Mouse (Mus musculus) cerebral cortex, adult 2 months (tissue): ENCODE measurements around the gene Pdzd7.

Experiments
- WGBS: fragments of 180-500 bp; shearing (Covaris S2); methylation state at CpG from one replicate; pipeline ENCODE4 v1.1.7; 2018; 5-methylcytosine and 5-hydroxymethylcytosine counted together

The Pdzd7 gene

DNA sequence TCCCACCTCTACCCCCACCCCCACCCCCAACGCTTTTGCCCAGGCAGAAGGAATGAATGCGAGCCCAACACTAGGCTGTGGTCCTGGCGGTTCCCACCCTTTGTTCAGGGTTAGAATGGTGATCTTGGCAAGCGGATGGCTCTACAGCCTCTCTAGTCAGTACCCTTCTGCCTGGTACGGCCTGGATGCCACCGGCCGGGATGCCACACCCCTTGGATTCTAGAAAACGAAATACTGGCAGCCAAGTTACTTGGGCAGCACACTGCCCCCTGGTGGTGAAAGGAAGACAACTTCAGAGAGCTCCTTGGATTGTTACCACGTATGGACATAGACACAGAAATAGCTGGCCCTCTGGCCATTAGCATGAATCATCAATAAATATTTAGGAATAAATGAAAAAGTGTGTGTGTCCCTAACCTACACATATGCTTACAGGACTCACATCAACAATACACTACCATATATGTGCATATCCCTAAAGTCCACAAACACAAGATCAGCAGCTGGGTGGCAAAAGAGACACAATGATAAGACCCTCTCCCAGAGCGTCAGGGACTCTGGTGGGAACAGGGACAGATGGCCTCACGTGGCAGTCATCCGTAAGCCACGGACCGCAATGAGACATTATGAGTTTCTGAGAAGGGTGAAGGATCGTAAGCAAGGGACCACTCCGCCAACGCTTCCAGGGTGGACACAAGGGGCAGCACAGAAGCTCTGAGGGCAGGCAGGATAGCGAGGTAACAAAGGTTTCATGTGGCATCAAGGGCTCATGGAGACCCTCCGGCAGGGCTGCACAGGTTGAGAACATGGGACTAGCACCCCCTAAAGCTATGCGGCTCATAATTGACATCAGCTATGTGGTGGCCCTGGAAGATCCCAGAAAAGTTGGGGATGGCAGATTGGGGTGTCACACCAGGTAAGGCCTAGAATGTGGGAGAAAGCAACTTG, 14.5 kb downstream of the Pdzd7 start:
- WGBS: 40% methylated on average over 20 of the region's 20 CpGs

DNA sequence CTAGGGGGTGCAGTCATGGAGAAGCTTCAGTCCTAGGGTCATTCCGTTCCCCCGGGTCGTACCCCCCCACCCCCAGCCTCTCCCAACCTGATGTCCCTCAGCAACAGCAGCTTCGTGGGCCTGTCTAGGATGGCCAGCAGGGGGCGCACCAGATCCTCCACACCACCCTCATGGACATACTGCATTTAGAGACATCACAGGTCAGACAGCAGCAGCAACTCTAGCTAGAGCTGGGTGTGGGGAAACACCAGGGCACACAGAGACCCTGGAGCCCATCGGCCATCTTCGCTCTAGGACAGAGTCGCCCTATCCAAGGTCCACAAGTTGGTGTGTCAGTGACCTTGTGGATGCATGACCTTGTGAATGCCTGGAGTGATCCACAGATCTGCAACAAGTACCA, 15.4 kb downstream of the Pdzd7 start:
- WGBS: 35% methylated on average over 8 of the region's 8 CpGs

DNA sequence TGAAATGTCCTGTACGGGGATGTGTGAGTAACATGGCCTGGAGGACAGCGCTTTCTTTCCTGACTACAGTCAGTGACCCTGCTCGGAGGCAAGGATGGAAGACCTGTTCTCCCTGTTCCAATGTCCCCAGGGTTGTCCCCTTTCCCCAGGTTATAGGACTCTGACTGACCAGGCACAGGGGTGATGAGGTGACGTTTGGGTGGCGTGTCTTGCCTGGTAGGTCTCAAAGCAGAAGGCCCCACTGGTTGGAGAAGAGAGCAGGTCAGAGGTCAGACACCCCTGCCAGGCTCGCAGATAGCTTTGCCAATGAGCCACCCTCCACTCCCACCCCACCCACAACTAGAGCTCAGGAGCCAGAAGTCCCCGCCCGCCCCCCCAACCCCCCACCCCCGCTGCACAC, 15.9 kb downstream of the Pdzd7 start:
- WGBS: 63% methylated on average over 9 of the region's 9 CpGs

DNA sequence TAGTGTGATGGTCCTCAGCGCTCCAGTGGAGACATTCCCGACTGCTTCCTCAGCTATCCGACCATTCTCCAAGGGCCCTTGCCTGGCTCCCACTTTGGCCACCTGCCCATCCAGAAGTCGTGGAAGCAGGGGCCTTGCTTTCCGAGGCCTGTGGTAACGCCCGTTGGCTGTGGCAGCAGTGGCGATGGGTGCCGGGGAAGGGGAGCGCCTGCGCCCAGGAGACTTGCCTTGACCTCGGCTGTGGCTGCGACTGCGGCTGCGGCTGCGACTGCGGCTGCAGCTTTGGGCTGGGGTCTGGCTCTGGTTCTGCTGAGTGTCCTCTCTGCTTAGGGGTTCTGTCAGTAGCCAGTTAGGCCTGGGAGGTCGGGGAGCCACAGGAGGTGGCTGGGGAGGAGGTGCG, 16.8 kb downstream of the Pdzd7 start:
- WGBS: 79% methylated on average over 19 of the region's 19 CpGs

DNA sequence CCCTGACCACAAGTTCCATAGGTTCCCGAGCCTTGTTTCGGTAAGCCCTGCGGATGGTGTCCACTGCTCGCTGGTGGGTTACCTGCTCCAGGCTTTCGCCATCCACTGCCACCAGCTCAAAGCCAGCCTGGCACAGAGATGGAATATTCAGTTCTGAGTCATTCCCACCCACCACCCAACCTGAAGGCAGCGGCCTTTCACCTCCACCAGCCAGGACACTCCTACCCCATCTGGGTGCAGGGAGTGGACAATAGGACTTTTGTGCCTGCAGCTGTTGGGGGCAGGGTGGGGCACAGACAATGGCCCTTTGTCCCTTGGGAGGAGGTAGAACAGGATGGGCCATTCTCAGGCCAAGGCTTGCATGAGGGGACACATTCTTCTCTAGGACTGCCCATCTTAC, 17.7 kb downstream of the Pdzd7 start:
- 69% methylated on average over 6 of the region's 6 CpGs for WGBS

DNA sequence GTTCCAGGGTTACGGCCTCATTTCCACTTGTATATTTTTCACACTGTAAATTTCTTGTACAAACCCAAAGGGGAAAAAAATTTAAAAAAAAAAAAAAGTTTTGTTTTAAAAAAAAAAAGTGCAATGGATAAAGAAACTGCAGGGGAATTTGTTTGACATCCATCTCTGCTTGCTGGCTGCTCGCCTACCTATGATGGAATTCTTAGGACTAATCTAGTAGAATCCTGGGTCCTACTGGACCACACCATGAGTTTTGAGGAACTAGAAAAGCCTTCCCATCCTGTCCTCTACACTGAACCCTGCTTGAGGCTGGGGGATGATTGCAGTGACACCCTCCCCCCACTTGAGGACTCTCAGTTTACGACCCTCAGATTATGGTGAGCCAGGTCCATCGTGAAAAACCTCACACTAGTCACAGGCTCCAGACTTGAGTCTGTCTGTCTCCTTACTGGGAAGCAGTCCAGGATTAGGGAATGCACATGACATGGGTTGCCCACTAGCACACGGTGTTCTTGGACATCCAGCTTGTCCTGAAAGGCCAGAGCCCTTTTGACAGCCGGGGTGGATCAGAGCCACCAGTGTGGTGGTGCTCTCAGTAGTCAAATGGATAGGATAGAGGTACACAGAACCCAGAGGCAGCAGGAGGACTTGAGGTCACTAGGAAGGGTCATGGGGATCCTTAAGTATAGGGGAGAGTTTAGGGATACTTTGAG, 18.4 kb downstream of the Pdzd7 start:
- 65% methylated on average over 6 of the region's 6 CpGs for WGBS

DNA sequence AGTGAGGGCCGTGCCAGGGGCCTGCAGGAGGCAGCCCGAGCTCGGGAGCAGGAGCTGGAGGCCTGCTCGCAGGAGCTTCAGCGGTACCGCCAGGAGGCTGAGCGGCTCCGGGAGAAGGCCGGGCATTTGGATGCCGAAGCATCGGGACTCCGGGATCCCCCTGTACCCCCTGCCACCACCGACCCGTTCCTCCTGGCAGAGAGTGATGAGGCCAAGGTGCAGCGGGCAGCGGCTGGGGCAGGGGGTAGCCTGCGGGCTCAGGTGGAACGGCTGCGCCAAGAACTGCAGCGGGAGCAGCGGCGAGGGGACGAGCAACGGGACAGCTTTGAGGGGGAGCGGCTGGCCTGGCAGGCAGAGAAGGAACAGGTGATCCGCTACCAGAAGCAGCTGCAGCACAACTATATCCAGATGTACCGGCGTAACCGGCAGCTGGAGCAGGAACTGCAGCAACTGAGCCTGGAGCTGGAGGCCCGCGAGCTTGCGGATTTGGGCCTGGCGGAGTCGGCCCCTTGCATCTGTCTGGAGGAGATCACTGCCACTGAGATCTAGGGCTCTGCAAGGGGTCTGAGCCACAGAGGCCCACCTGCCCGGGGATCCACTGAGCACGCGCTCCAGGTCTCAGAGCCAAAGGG, 19.5 kb downstream of the Pdzd7 start:
- WGBS: 91% methylated on average over 37 of the region's 37 CpGs

DNA sequence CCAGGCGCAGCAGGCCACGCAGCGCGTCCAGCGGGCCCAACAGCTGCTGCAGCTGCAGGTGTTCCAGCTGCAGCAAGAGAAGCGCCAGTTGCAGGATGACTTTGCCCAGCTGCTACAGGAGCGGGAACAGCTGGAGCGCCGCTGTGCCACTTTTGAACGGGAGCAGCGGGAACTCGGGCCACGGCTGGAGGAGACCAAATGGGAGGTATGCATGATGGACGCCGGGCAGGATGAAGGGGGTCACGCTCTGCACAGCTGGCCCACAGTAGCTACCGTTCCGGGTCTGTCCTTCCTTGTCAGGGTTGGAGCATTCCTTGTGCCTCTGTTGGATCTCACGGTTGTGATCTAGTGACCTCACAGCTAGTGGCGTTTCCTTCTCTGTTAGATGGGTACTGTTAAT, 20.7 kb downstream of the Pdzd7 start:
- WGBS: 87% methylated on average over 20 of the region's 20 CpGs

DNA sequence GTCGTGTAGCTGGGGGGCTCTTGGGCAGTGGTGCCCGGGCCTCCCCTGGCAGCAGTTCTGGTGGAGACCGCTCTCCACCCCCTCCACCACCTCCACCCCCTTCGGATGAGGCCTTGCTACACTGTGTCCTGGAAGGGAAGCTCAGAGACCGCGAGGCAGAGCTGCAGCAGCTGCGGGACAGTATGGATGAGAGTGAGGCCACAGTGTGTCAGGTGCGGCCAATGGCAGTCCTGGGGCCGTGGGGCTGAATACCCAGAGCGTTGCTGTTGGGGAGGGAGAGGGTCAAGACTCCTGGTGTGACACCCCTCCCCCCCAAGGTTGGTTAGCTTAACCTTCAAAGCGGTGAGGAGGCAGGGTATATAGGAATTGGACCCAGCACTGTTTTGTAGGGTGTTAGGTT, 21.5 kb downstream of the Pdzd7 start:
- 86% methylated on average over 11 of the region's 11 CpGs for WGBS

DNA sequence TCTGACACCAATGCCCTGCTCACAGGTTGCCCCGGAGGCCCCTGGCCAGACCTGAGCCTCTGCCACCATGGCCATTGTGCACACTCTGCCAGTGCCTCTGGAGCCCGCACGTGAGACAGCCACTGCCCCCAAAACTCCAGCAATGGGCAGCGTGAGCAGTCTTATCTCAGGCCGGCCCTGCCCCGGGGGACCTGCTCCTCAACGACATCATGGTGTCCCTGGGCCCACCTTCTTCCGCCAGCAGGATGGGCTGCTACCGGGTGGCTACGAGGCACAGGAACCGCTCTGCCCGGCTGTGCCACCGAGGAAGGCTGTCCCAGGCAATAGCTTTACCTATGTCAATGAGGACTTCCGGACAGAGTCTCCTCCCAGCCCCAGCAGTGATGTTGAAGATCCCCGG, 24.2 kb downstream of the Pdzd7 start:
- 82% methylated on average over 15 of the region's 15 CpGs for WGBS

DNA sequence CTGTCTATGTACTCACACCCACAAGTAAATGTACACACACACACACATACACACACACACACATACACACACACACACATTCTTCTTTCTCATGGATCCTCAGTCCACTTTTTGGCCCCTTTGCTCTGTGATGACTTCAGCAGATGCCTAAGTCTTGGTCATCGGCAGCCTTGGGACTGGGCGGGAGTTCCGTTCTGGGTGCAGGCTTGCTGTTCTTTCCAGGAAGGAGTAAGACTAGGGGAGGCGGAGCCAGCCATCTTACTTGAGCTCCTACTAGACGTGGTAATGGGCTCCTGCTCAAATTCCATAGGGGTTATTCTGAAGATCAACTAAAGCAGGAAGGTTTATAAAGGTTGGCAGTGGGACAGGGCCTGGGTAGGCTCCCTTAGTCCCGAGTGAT, 25.2 kb downstream of the Pdzd7 start:
- 63% methylated on average over 6 of the region's 6 CpGs for WGBS

DNA sequence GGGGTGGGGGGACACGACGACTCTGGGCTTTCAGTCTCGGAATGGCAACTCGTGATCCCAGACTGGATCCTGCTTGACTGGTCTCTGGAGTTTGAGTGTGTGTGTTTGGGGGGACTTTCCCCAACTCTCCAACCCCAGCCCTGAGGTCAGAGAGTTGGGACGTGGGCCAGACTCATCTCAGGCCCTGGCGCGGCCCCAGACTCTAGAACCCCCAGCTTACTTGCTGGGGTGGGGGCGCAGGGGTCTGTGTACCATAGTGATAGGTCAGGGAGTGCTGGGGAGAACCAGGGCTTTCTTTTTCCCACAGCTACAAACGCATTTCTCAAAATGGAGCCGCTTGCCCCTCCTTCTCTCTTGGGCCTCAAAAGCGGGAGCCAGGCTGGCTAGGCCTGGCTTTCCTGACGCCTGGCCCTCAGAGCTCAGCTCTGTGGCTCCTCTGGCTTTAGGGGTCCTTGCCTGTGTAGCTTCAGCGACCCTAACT, 27.1 kb downstream of the Pdzd7 start:
- 3% methylated on average over 13 of the region's 13 CpGs for WGBS

DNA sequence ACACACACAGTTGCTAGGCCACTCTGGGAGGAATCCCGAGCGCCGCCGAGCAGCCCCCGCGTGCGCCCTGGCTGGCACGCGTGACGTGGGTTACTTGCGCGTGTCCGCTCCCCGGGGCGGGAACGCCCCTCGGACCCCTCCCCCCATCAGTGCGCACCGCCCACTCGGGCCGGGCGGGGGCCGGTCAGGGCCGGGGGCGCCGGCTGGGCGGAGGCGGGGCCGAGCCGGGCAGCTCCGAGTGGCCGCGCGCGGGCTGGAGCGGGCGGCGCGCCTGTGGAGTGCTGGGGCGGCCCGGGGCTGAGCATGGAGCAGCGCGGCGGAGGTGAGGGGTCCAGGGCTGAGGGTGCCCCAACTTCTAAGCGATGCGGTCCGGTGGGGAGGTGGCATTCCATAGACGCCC, 27.6 kb downstream of the Pdzd7 start:
- WGBS: 1% methylated on average over 47 of the region's 48 CpGs

DNA sequence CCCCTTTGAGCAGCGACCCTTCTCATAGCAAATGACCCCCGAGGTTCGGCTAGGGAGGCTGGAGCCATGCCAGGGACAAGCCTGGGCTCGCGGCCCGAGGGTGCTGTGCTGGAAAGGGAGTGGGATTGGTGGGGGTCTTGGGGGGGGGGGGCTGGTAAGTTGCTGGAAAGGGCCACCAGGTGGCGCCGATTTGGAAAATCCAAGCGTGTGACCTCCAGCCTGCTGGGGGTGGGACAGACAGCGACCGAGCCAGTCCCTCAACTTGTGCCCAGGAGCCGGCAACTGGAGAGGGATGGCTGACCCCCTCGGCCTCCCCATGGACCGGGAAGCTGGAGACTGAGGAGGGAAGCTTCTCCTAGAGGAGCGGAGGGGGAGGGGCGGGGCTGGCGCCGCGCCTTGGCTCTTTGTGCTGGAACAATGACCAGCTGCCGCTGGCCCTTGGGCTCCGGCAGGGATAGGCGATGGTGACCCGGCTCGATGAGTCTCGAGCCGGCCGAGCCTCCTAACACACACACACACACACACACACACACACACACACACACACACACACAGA, 28.2 kb downstream of the Pdzd7 start:
- under 1% methylated on average over 26 of the region's 27 CpGs for WGBS

DNA sequence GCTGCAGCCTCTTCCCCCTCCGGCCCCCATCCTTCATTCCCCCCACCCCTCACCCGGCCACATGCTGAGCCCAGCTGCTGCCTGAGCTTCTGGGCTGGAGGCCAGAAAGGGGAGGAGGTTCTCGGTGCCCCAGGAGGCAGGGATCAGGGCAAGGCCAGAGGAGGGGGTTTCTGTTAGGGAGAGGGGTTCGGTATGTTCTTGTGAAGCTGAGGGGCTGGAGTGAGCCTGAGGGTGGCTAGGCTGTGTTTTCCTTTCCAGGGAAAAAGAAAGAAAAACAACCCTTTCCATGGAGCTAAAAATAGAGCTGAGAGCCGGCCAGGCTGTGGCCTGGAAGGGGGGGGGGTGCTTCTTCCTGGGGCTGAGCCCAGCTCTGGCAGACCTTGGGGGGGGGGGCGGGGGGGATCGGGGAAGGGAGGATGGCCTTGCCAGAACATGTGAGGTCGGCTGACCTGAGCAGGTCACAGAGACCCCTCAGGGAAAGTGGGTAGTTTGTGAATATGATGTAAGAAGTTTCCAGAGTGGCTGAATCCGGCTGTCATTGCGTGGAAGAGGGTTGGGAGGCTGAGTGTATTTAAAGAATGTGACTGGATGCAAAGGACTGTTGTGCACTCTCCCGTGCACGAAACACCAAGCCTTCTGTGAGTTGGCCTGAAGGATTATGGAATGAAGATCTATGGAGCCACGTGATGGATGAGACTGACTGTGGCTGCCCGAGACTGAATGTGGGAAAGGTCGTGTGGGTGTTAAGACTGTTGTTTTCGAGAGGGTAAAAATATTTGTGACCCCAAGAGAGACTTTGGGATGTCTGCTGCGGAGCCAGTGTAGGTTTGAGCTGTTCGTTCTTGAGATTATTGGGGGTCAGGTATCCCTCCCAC, 28.9 kb downstream of the Pdzd7 start:
- WGBS: 1% methylated on average over 17 of the region's 18 CpGs

DNA sequence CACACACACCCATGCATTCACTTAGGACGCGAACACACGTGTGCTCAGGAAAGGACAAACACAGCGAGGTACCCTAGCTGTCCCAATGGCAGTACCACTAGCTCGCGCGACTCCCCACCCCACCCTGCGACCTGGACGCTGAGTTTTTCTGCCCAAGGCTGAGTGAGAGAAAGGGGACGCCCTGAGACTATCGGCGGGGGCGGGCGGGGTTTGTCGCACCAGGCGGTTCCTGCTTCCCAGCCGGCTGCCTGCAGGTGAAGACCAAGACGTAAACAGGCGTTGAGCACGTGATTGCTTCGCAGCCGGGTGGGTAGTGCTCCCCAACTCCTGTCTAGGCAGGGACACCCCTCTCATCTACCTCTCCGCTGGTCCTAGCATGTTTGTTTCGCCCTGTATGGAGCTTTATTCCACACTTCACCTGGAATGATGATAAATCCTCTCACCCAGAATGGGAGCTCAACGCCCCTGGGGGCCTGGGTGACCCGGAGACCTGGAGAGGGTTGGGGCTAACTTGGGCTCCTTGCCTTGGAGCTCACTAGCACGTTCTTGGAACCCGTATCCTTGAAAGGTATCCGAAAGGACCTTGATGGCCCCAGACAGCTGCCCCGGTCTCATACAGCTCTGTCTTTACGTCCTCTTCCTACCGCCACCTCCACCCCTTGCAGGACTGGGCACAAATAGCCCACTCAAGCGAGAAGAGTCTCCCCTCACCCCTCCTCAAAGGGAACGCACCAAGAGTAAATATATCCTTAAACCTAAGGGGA, 29.8 kb downstream of the Pdzd7 start:
- under 1% methylated on average over 34 of the region's 34 CpGs for WGBS

DNA sequence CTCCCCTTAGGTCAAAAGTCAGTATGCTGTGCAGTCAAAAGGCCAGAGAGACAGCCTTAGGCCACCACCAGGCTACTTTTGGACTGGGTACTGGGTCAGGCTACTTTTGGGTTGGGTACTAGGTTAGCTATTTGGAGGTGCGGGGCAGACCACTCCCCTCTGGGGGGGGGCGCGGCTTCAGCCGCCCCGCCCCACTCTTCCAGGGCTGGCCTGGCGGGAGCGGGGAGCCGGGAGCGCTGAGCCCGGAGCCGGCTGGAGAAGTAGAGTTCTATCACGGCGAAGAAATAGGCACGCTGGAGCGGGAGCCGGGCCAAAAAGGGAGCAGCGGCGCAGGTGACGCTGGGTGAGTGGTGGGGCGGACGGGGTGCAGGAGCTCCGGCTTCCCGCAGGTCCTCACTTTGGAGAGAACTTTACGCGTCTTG, 30.5 kb downstream of the Pdzd7 start:
- 2% methylated on average over 25 of the region's 25 CpGs for WGBS

DNA sequence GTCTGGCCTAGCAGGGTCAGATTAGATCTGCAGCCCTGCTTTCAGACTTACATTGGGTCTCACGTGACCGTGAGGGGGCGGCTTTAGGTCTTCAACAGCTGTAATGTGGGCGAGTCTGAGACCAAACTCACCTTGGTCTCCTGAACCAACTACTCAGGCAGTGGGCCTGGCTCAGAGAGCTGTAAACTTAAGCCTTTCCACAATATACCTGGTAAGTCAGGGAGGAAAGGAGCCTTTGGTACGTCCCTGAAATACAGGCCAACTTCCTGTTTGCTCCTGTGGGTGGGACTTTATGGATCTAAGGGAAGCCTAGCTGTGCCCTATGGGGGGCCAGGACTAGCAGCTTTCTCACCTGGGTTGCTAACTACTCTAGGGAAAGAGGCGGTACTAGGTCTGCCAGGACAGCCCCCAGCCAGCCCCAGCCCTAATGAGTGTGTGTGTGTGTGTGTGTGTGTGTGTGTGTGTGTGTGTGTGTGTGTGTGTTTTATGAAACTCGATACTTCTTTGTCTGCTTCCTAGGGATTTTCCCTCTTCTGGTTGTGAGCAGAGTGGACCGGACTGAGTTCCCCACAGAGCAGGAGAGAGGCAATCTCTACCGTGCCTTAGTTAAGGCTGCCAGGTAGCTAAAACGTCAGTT, 31.1 kb downstream of the Pdzd7 start, which contains the start of gene Lzts2:
Gene Lzts2 (plus strand): TSS at position 80 of the 637 bp plus-strand sequence.
- WGBS: 31% methylated on average over 10 of the region's 10 CpGs

DNA sequence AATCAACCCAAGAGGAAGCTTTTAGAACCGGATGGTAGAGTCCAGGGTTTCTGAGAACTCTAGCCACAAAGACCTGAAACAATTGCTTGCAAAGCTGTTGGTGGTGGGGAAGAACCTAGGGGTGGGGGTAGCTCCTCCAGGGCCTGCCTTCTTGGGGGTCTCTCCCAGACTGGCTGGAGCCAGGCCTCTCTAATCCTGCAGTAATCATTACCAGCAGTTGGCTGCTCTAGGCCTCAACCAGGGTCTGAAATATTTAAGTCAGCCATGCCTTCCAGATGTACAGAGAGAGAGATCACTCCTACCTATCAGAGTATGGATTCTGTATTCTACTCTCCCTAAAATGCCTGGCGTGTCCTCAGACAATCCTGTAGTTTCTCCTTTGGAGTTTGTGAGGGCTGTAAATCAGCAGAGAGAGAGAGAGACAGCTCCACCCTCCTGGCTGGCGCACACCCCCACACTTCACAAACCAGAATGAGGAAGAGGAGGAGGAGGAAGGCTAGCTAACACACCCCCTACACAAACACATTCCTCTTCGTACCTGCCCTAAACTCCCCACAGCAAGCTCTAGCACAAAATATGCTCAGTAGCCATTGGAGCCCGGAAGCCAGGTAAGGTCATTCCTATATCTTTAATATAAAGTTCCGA, 31.8 kb downstream of the Pdzd7 start:
- WGBS: 55% methylated on average over 6 of the region's 6 CpGs
